Mouse (Mus musculus) forebrain, embryonic 10.5 days (tissue): ENCODE data around the gene Pbx1. TPM values are rescaled to one million over a fixed set of nuclear protein-coding genes. Genes with fewer than 3 reads are reported as not detected.

ENCODE experiments used
- DNase-seq: peaks from one replicate; pipeline ENCODE4 v3.0.0-alpha.2; 2017; ENCODE audit warnings: low spot score; ENCODE audit errors: extremely low spot score
- H3K27ac ChIP-seq: fragments of 300-500 bp; sonication (generic); 2 replicates; pipeline ENCODE4 v1.5.1; 2016; ENCODE audit warnings: mild to moderate bottlenecking
- H3K27me3 ChIP-seq: fragments of 300-500 bp; sonication (generic); 2 replicates; pipeline ENCODE4 v1.6.1; 2016; ENCODE audit warnings: mild to moderate bottlenecking; ENCODE audit not compliant: poor library complexity, severe bottlenecking
- H3K36me3 ChIP-seq: fragments of 300-500 bp; sonication (generic); replicated peaks from 2 replicates; pipeline ENCODE4 v1.6.1; 2016; ENCODE audit warnings: mild to moderate bottlenecking, moderate library complexity
- H3K4me1 ChIP-seq: fragments of 300-500 bp; sonication (generic); 2 replicates; pipeline ENCODE4 v1.6.1; 2016
- H3K4me3 ChIP-seq: fragments of 300-500 bp; sonication (generic); 2 replicates; pipeline ENCODE4 v1.5.1; 2016; ENCODE audit warnings: mild to moderate bottlenecking, moderate library complexity
- H3K9me3 ChIP-seq: fragments of 300-500 bp; sonication (generic); 2 replicates; pipeline ENCODE4 v1.6.1; 2016; ENCODE audit warnings: mild to moderate bottlenecking, moderate library complexity
- WGBS: fragments of 180-500 bp; shearing (Covaris S2); methylation state at CpG from one replicate; pipeline ENCODE4 v1.1.7; 2016; 5-methylcytosine and 5-hydroxymethylcytosine counted together
- polyA plus RNA-seq: library from polyadenylated mRNA; unstranded; fragments of >200 nt; fragmentation: Nextera tagmentation; extraction: Ambion mirVana; gene quantifications from 2 replicates; pipeline ENCODE4 v1.2.1, GENCODE M21; 2016

Pbx1 gene
- polyA plus RNA-seq, 1 experiment from 2014 or later, result 38.2 TPM

GRCm38 (mm10) chr1:168228756-168229526 is 203.1 kb downstream of the Pbx1 start:
- no peak overlapping the region for H3K27ac ChIP-seq
- peaks cover 9% of the 10 kb centered on the region; the same call in 1 of the 2 replicates for H3K36me3 ChIP-seq
- no peak for DNase-seq
- H3K27me3 ChIP-seq, result no peaks in the 10 kb centered on the region
- H3K4me3 ChIP-seq, result no peak overlapping the region
- H3K4me1 ChIP-seq, result peaks cover 51% of the 10 kb centered on the region
- WGBS, result 87% methylated on average over 6 of the region's 6 CpGs
- H3K9me3 ChIP-seq, result no peaks in the 10 kb centered on the region

DNA sequence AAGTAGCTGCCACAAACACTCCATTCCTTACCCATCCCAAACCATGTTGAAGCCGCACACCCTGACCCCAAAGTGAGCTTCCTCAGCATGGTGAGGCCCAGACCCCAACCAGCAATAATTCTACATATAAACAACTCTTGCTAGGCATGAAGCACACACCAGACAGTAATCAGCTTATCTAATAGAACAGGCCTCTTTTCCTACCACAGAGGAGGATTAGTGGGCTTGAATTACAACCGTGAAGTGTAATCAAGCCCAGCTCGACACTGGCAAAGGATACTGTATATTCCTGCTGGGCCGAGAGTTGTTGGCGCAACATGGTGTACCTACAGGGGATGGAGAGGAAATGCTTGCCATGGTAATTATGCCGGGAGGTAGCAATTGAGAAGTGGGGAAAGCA is 205.9 kb downstream of the Pbx1 start:
- H3K27me3 ChIP-seq, result no peaks in the 10 kb centered on the region
- DNase-seq, result no peak
- peaks cover 58% of the 10 kb centered on the region for H3K4me1 ChIP-seq
- H3K36me3 ChIP-seq, result 0 out of 2 replicates have a peak, but pooled peaks cover 5% of the 10 kb centered on the region
- H3K4me3 ChIP-seq, result no peak overlapping the region
- no peaks in the 10 kb centered on the region for H3K9me3 ChIP-seq
- 77% methylated on average over 6 of the region's 6 CpGs for WGBS
- H3K27ac ChIP-seq, result no peak overlapping the region

DNA sequence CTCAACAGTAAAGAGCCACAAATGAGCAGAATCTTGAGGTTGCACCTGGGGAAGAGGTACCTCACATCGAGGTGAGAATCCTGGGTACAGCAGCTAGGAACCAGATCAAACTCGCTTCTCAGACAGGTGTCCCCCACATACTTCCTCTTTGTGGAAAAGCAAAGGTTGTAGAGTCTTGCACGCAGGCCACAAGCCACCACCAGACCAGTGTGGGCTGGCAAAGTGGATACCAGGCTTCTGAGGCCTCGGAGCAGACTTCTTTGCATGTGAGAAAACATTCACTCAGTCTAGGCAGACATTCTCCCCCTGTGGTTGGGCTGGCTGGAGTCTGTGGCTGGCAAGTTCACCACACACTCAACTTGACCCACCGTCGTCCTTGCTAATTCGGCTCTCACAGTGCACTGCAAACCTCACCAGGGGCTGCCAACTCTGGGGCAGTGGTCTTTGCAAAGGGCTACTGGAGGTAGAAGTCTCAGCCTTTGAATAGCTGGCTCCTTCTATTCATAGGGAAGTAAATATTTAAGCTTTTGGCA is 206.4 kb downstream of the Pbx1 start:
- Histone ChIP-seq H3K4me3 (no peak overlapping the region), H3K9me3 (no peaks in the 10 kb centered on the region), H3K27ac (no peak overlapping the region), H3K4me1 (peaks cover 58% of the 10 kb centered on the region), H3K36me3 (0 out of 2 replicates have a peak, but pooled peaks cover 5% of the 10 kb centered on the region), H3K27me3 (no peaks in the 10 kb centered on the region)
- WGBS, result 94% methylated on average over 7 of the region's 7 CpGs
- no peak for DNase-seq

DNA sequence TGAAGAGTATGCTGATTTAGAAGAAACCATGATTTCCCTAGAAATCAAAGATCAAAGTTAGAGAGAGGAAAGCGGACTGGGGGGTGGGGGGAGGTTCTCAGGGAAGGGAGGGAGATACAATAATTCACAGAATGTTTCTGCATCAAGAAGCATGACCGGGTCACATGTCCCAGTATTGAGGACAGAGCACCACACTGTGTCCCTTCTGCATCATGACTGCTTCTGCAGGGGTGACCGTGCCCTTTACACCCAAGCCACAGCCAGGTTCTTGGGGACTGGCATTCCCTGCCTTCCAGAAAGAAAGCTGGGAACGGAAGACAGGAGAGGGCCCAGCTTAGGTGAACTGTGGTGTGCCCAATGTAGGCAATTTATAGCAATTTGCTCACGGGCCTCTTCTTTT is 207.9 kb downstream of the Pbx1 start:
- no peak for DNase-seq
- WGBS, result 89% methylated on average over 5 of the region's 5 CpGs
- Histone ChIP-seq H3K9me3 (no peaks in the 10 kb centered on the region), H3K36me3 (0 out of 2 replicates have a peak, but pooled peaks cover 5% of the 10 kb centered on the region), H3K27ac (no peak overlapping the region), H3K4me3 (no peak overlapping the region), H3K4me1 (peaks cover 59% of the 10 kb centered on the region), H3K27me3 (no peaks in the 10 kb centered on the region)

GRCm38 (mm10) chr1:168222794-168223193 is 209.3 kb downstream of the Pbx1 start:
- 0 out of 2 replicates have a peak, but pooled peaks cover 5% of the 10 kb centered on the region for H3K36me3 ChIP-seq
- peaks cover 63% of the 10 kb centered on the region for H3K4me1 ChIP-seq
- H3K4me3 ChIP-seq, result no peak overlapping the region
- H3K9me3 ChIP-seq, result no peaks in the 10 kb centered on the region
- 90% methylated on average over 7 of the region's 7 CpGs for WGBS
- DNase-seq, result no peak
- H3K27ac ChIP-seq, result no peak overlapping the region
- no peaks in the 10 kb centered on the region for H3K27me3 ChIP-seq

- Histone ChIP-seq H3K4me3 (no peak overlapping the region), H3K27ac (0 out of 2 replicates have a peak overlapping the region, but pooled peaks have one; percentile 18), H3K4me1 (peaks cover 67% of the 10 kb centered on the region), H3K36me3 (0 out of 2 replicates have a peak, but pooled peaks cover 5% of the 10 kb centered on the region), H3K9me3 (no peaks in the 10 kb centered on the region), H3K27me3 (no peaks in the 10 kb centered on the region)
- no peak for DNase-seq
- WGBS, result 50% methylated on average over 14 of the region's 14 CpGs
Observed at GRCm38 (mm10) chr1:168221071-168221521, 211.0 kb downstream of the Pbx1 start.

DNA sequence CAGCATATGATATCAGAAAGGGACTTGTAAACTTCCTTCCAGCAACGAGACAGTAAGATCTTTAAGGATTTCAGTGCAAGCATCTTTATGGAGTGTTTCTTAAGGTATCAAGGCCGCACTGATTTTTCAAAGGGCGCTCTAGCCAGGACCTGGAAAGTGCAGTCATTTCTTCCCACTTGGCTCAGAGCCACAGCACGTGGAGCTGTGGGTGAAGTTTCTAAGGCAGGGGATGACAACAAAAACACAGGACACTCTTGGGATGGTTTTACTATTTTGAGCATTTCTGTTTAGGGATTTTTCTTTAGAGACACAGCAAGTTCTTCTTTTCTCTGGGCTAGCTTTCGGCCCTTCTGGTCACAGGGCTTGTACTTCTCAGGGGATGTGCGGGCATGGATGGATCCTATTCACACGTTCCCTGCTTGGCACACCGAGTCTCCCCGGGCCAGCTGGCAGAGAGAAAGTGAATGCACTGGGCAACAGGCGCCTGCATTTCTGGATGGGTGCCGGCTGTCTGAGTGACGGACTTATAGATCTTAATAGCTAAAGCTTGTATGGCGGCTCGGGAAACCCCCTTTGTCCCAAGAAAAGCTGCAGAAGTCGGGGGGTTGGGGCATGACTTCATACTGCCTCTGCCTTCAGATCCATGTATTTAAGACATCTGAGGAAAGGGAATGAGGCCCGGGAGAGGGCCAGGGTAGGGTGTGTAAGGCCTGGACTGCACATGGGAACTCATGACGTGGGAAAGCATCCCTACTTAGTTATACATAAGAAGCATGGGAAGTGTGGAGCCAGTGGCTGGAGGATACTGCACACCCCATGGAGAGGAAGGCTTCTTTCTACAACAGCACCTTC is 215.9 kb downstream of the Pbx1 start:
- WGBS, result 86% methylated on average over 17 of the region's 17 CpGs
- peaks cover 67% of the 10 kb centered on the region for H3K4me1 ChIP-seq
- no peak overlapping the region for H3K27ac ChIP-seq
- no peaks in the 10 kb centered on the region; the same call in 1 of the 2 replicates for H3K27me3 ChIP-seq
- no peaks in the 10 kb centered on the region for H3K9me3 ChIP-seq
- no peak overlapping the region for H3K4me3 ChIP-seq
- no peaks in the 10 kb centered on the region for H3K36me3 ChIP-seq
- no peak for DNase-seq

GRCm38 (mm10) chr1:168215468-168215867 is 216.6 kb downstream of the Pbx1 start:
- Histone ChIP-seq H3K9me3 (no peaks in the 10 kb centered on the region), H3K36me3 (no peaks in the 10 kb centered on the region), H3K4me1 (peaks cover 61% of the 10 kb centered on the region), H3K27ac (no peak overlapping the region), H3K27me3 (no peaks in the 10 kb centered on the region; the same call in 1 of the 2 replicates), H3K4me3 (no peak overlapping the region)
- WGBS, result 85% methylated on average over 6 of the region's 6 CpGs
- DNase-seq, result no peak

DNA sequence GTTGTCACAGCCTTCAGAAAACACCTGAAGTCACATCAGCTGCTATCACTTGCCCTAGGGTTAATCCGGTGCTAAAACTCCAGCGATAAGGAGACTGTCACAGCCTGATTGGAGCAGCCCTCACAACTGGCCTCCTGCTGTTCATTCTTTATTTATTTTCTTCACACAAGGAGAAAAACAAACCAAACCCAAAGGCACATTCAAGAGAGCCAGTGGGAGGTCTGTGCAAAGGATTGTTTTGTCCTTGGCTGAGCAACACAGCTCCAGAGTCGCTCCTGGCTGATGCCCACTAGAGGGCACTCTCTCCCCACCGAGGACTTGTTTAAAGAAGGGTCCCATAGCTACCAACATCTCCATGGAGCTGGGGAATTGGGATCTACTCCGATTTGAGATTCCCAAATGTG is 218.0 kb downstream of the Pbx1 start:
- DNase-seq, result peak; percentile 86
- peaks cover 9% of the 10 kb centered on the region for H3K36me3 ChIP-seq
- peaks cover 46% of the 10 kb centered on the region for H3K4me1 ChIP-seq
- 5% methylated on average over 5 of the region's 5 CpGs for WGBS
- H3K27ac ChIP-seq, result no peak overlapping the region
- H3K27me3 ChIP-seq, result no peaks in the 10 kb centered on the region; the same call in 1 of the 2 replicates
- H3K9me3 ChIP-seq, result no peaks in the 10 kb centered on the region
- H3K4me3 ChIP-seq, result no peak overlapping the region

DNA sequence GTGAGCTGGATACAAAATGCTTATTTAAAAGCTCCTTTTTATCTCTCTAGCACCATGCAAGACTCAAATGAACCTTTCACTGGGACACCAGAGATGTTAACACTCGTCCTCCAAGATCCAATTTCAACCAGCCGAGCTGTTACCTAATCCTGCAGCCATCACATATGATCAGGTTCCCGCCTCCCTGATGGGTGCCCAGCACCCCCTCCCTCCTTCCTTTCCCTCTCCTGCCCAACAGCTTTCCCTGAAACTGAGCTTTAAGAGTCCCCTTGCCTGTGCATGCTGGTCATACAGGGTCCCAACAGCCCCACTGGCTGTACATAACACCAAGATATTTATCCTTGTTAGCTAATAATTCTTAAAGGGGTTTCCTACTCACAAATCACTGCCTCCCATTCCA is 218.5 kb downstream of the Pbx1 start:
- no peak for DNase-seq
- Histone ChIP-seq H3K9me3 (no peaks in the 10 kb centered on the region), H3K27me3 (no peaks in the 10 kb centered on the region; the same call in 1 of the 2 replicates), H3K4me3 (no peak overlapping the region), H3K36me3 (peaks cover 14% of the 10 kb centered on the region), H3K27ac (0 out of 2 replicates have a peak overlapping the region, but pooled peaks have one; percentile 35), H3K4me1 (peaks cover 42% of the 10 kb centered on the region)
- 13% methylated on average over 3 of the region's 3 CpGs for WGBS

DNA sequence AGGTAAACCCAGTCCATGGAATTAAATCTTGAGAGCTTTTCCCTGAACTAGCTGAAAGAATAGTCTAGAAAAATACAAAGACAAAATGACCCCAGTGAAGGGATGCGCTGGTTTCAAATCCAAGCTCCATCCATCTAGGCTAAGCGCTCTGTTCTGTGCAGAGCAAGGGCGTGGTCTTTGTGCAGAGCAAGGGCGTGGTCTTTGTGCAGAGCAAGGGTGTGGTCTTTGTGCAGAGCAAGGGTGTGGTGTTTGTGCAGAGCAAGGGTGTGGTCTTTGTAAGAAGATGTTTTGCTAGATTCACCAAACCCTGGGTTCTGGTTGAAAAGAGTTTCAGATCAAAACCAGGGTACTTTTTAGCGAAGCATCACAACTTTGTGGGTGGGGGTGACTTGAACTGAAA is 221.7 kb downstream of the Pbx1 start:
- DNase-seq, result no peak
- WGBS, result 95% methylated on average over 5 of the region's 5 CpGs
- H3K27ac ChIP-seq, result no peak overlapping the region

DNA sequence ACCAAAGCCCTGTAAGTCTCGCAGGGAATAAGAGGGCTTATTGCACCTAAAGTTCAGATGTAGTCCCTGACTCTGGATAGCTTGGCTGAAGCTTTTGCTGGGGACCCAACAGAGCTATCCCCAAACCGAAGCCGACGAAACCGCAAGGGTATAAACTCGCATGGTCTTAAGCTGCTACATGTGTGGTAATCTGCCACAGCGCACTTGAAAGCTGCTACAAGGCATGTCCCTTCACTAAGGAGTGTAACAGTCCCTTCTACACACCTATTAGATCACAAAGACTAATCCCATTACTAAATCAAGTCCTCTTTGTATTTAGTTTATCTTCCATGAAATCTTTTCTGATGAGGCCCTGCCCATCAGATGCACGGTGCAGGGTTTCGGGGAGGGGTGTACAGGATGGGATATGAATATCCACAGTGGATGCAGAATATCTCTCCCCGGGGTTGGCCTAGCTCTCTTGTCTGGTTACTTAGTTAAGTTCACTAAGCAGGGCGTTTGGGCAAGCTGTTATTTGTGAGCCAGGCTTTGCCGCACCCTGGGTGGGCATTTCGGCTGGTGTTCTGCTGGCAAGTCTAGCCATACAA is 231.4 kb downstream of the Pbx1 start:
- H3K36me3 ChIP-seq, result peaks cover 81% of the 10 kb centered on the region

More for the DNA sequence above, 221.7 kb downstream of the Pbx1 start:
- H3K9me3 ChIP-seq, result no peaks in the 10 kb centered on the region
- no peaks in the 10 kb centered on the region; the same call in 1 of the 2 replicates for H3K27me3 ChIP-seq
- peaks cover 45% of the 10 kb centered on the region for H3K36me3 ChIP-seq
- H3K4me3 ChIP-seq, result no peak overlapping the region
- H3K4me1 ChIP-seq, result peaks cover 23% of the 10 kb centered on the region

More for the DNA sequence above, 231.4 kb downstream of the Pbx1 start:
- H3K27me3 ChIP-seq, result peaks cover 18% of the 10 kb centered on the region
- no peak for DNase-seq
- H3K9me3 ChIP-seq, result no peaks in the 10 kb centered on the region
- no peak overlapping the region for H3K27ac ChIP-seq
- no peaks in the 10 kb centered on the region for H3K4me1 ChIP-seq
- H3K4me3 ChIP-seq, result no peak overlapping the region
- 81% methylated on average over 13 of the region's 13 CpGs for WGBS
